Comparison of ENCODE assay signal across 18 mouse cellular contexts in genomic region chr10:101827944-101828343, GRCm38 (mm10).
DNase-seq lines count a peak whose midpoint lies in the region; ATAC-seq lines count a peak whose summit lies in the region.
"Had no signal": no experiment of that assay in that cellular context is flagged by ENCODE, and none has a peak within 500 bp of the region (broad histone marks: within the 10 kb centered on the region; RNA-seq: fewer than 3 reads in every experiment).

No protein-coding gene starts in this region.

- peak; percentile 62 for ATAC-seq in forebrain, embryonic 13.5 days
- ATAC-seq in forebrain, embryonic 15.5 days (replicated peaks), result no peak
- peak; percentile 46; the same call in 1 of the 2 replicates for ATAC-seq in hindbrain, embryonic 12.5 days (ENCODE audit: low FRiP score)
- no peak for ATAC-seq in hindbrain, embryonic 13.5 days (ENCODE audit: low FRiP score)
- ATAC-seq in midbrain, embryonic 14.5 days (ENCODE audit: low FRiP score, low TSS enrichment), result peak; percentile 53; the same call in 1 of the 2 replicates
- ATAC-seq in midbrain, embryonic 11.5 days (ENCODE audit: low FRiP score), result no peak
- ATAC-seq: intestine, embryonic 16.5 days had no signal

- no peak overlapping the region for H3K4me2 ChIP-seq in forebrain, embryonic 13.5 days
- no peak overlapping the region for H3K4me2 ChIP-seq in forebrain, embryonic 15.5 days (replicated peaks)
- no peak overlapping the region for H3K4me2 ChIP-seq in hindbrain, embryonic 12.5 days (replicated peaks)
- no peak overlapping the region for H3K4me2 ChIP-seq in hindbrain, embryonic 13.5 days
- H3K4me2 ChIP-seq in midbrain, embryonic 14.5 days (ENCODE audit: low read length), result no peak overlapping the region
- no peak overlapping the region for H3K4me2 ChIP-seq in midbrain, embryonic 11.5 days
- H3K4me2 ChIP-seq: embryonic facial prominence, embryonic 12.5 days; heart, embryonic 13.5 days; hindbrain, embryonic 15.5 days had no signal

- no peaks in the 10 kb centered on the region for H3K36me3 ChIP-seq in forebrain, embryonic 13.5 days (ENCODE audit: poor library complexity, severe bottlenecking)
- no peaks in the 10 kb centered on the region for H3K36me3 ChIP-seq in forebrain, embryonic 15.5 days
- H3K36me3 ChIP-seq in hindbrain, embryonic 12.5 days, result no peaks in the 10 kb centered on the region
- no peaks in the 10 kb centered on the region for H3K36me3 ChIP-seq in hindbrain, embryonic 13.5 days
- no peaks in the 10 kb centered on the region for H3K36me3 ChIP-seq in midbrain, embryonic 14.5 days (ENCODE audit: control insufficient read depth, insufficient read depth, low read length)
- no peaks in the 10 kb centered on the region for H3K36me3 ChIP-seq in midbrain, embryonic 11.5 days (ENCODE audit: control insufficient read depth, insufficient read depth, low read length)
- H3K36me3 ChIP-seq: embryonic facial prominence, embryonic 12.5 days; heart, embryonic 13.5 days; hindbrain, embryonic 15.5 days had no signal

- H3K9ac ChIP-seq in forebrain, embryonic 13.5 days, result no peak overlapping the region
- no peak overlapping the region for H3K9ac ChIP-seq in forebrain, embryonic 15.5 days (replicated peaks)
- H3K9ac ChIP-seq in hindbrain, embryonic 12.5 days, result no peak overlapping the region
- no peak overlapping the region for H3K9ac ChIP-seq in hindbrain, embryonic 13.5 days
- H3K9ac ChIP-seq in midbrain, embryonic 14.5 days (replicated peaks; ENCODE audit: low read length), result no peak overlapping the region
- no peak overlapping the region for H3K9ac ChIP-seq in midbrain, embryonic 11.5 days (ENCODE audit: low read length)
- H3K9ac ChIP-seq: embryonic facial prominence, embryonic 12.5 days; heart, embryonic 13.5 days; hindbrain, embryonic 15.5 days had no signal

- WGBS in forebrain, embryonic 13.5 days, result 79% methylated on average over 2 of the region's 2 CpGs
- 77% methylated on average over 2 of the region's 2 CpGs for WGBS in forebrain, embryonic 15.5 days
- 81% methylated on average over 2 of the region's 2 CpGs for WGBS in hindbrain, embryonic 12.5 days
- WGBS in hindbrain, embryonic 13.5 days, result 72% methylated on average over 2 of the region's 2 CpGs
- 68% methylated on average over 2 of the region's 2 CpGs for WGBS in midbrain, embryonic 14.5 days
- WGBS in midbrain, embryonic 11.5 days, result 83% methylated on average over 2 of the region's 2 CpGs

- peak; percentile 20 for DNase-seq in midbrain, embryonic 14.5 days
- no peak for DNase-seq in midbrain, embryonic 11.5 days (ENCODE audit: low spot score, missing footprints)
- no peak for DNase-seq in B cell, adult 2 months
- DNase-seq: adrenal gland, postnatal 10 days; cerebellum, adult 11-12 months; cerebellum, adult 9-10 months; cerebellum, postnatal 25 days; gastrocnemius, postnatal 36 days; heart, adult 11 months; heart, postnatal 36 days had no signal

- H3K9me3 ChIP-seq in forebrain, embryonic 13.5 days (replicated peaks), result no peaks in the 10 kb centered on the region
- no peaks in the 10 kb centered on the region for H3K9me3 ChIP-seq in forebrain, embryonic 15.5 days
- H3K9me3 ChIP-seq in hindbrain, embryonic 12.5 days (replicated peaks), result no peaks in the 10 kb centered on the region
- H3K9me3 ChIP-seq in hindbrain, embryonic 13.5 days, result no peaks in the 10 kb centered on the region
- no peaks in the 10 kb centered on the region for H3K9me3 ChIP-seq in midbrain, embryonic 14.5 days (ENCODE audit: control insufficient read depth, low read length)
- H3K9me3 ChIP-seq in midbrain, embryonic 11.5 days (ENCODE audit: control insufficient read depth, low read length), result no peaks in the 10 kb centered on the region
- H3K9me3 ChIP-seq: embryonic facial prominence, embryonic 12.5 days; heart, embryonic 13.5 days; hindbrain, embryonic 15.5 days had no signal

- H3K27me3 ChIP-seq in forebrain, embryonic 13.5 days, result no peaks in the 10 kb centered on the region
- H3K27me3 ChIP-seq in forebrain, embryonic 15.5 days, result no peaks in the 10 kb centered on the region
- H3K27me3 ChIP-seq in hindbrain, embryonic 12.5 days, result no peaks in the 10 kb centered on the region
- H3K27me3 ChIP-seq in hindbrain, embryonic 13.5 days, result no peaks in the 10 kb centered on the region
- no peaks in the 10 kb centered on the region for H3K27me3 ChIP-seq in midbrain, embryonic 14.5 days (ENCODE audit: control insufficient read depth, insufficient read depth, low read length)
- H3K27me3 ChIP-seq in midbrain, embryonic 11.5 days (ENCODE audit: control insufficient read depth, insufficient read depth, low read length), result no peaks in the 10 kb centered on the region
- H3K27me3 ChIP-seq: embryonic facial prominence, embryonic 12.5 days; heart, embryonic 13.5 days; hindbrain, embryonic 15.5 days had no signal

- no peak overlapping the region for H3K4me3 ChIP-seq in forebrain, embryonic 13.5 days
- H3K4me3 ChIP-seq in forebrain, embryonic 15.5 days, result no peak overlapping the region
- H3K4me3 ChIP-seq in hindbrain, embryonic 12.5 days, result no peak overlapping the region
- no peak overlapping the region for H3K4me3 ChIP-seq in hindbrain, embryonic 13.5 days
- H3K4me3 ChIP-seq in midbrain, embryonic 14.5 days (replicated peaks; ENCODE audit: low read depth, low read length), result no peak overlapping the region
- H3K4me3 ChIP-seq in midbrain, embryonic 11.5 days (ENCODE audit: low read depth, low read length), result no peak overlapping the region
- H3K4me3 ChIP-seq: embryonic facial prominence, embryonic 12.5 days; heart, embryonic 13.5 days; hindbrain, embryonic 15.5 days had no signal

- no peak overlapping the region for H3K27ac ChIP-seq in forebrain, embryonic 13.5 days
- no peak overlapping the region for H3K27ac ChIP-seq in forebrain, embryonic 15.5 days (replicated peaks)
- H3K27ac ChIP-seq in hindbrain, embryonic 12.5 days, result no peak overlapping the region
- H3K27ac ChIP-seq in hindbrain, embryonic 13.5 days, result no peak overlapping the region
- H3K27ac ChIP-seq in midbrain, embryonic 14.5 days (replicated peaks; ENCODE audit: low read depth, low read length), result no peak overlapping the region
- no peak overlapping the region for H3K27ac ChIP-seq in midbrain, embryonic 11.5 days (ENCODE audit: low read depth, low read length)
- H3K27ac ChIP-seq: embryonic facial prominence, embryonic 12.5 days; heart, embryonic 13.5 days; hindbrain, embryonic 15.5 days had no signal

- H3K4me1 ChIP-seq in forebrain, embryonic 13.5 days, result no peaks in the 10 kb centered on the region
- no peaks in the 10 kb centered on the region for H3K4me1 ChIP-seq in forebrain, embryonic 15.5 days
- no peaks in the 10 kb centered on the region for H3K4me1 ChIP-seq in hindbrain, embryonic 12.5 days
- H3K4me1 ChIP-seq in hindbrain, embryonic 13.5 days (replicated peaks), result no peaks in the 10 kb centered on the region
- no peaks in the 10 kb centered on the region for H3K4me1 ChIP-seq in midbrain, embryonic 14.5 days (ENCODE audit: control insufficient read depth, insufficient read depth, low read length)
- H3K4me1 ChIP-seq in midbrain, embryonic 11.5 days (ENCODE audit: control insufficient read depth, insufficient read depth, low read length), result no peaks in the 10 kb centered on the region
- H3K4me1 ChIP-seq: embryonic facial prominence, embryonic 12.5 days; heart, embryonic 13.5 days; hindbrain, embryonic 15.5 days had no signal

Comparison
In these comparisons a context has a peak if more than half of its experiments do, and no peak if none do; other contexts are left out.
1. ATAC-seq: peak in forebrain, embryonic 13.5 days (single experiment), hindbrain, embryonic 12.5 days (single experiment) and midbrain, embryonic 14.5 days (single experiment); none in forebrain, embryonic 15.5 days (single experiment), hindbrain, embryonic 13.5 days (single experiment) and midbrain, embryonic 11.5 days (single experiment).